Mouse (Mus musculus) common myeloid progenitor, adult 5-6 weeks (primary cell): ENCODE results near the gene Tnfsf18. TPM values are rescaled to one million over a fixed set of nuclear protein-coding genes. Genes with fewer than 3 reads are reported as not detected.

Experiments
- total RNA-seq: library from RNA; stranded (forward); fragments of 200-1000, 187-1606 nt; gene quantifications from 2 replicates; pipeline ENCODE4 v1.2.3, GENCODE M21; 2017

The Tnfsf18 gene
- total RNA-seq, 1 experiment from 2014 or later, result not detected

Other genes starting within 250 kb of the Tnfsf18 start
- gene Prdx6, start 243.4 kb upstream of the Tnfsf18 start, total RNA-seq, result 389 and 411 TPM in 2 replicates
- gene Tnfsf4, start 99.2 kb upstream of the Tnfsf18 start, total RNA-seq, result 0.64 and 1.3 TPM in 2 replicates